Mouse (Mus musculus): ENCODE measurements around the gene 2010300C02Rik.

The 2010300C02Rik gene

DNA sequence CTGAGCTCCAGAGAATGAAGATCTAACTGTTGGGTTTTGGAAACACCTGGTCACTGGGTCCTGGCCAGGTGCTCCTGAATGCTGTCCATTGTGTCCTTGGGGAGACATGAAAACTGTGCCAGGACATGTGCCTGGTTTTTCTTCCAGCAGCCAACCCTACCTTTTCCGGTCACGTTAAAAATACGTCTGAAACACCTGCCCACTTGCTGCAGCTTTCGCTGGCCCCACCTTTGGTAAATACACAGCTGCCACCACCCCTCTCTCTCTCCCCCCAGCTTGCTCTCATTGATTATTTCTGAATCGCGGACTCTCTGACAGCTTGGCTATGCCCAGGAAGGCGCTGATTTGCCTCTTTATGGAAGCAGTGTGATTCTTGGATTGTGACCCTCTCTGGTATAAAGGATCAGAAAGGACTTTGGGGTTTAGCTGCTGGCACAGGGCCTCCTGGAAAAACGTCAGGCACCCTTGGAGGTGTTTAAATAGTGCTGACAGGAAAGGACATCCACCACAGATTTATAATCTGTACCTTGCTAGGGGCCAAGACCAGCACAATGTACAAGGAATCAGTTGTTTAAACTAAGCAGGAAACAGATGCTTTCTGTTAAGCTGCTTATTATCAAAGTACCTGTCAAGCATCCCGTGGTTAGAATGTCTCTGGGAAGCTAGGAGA is 136.0 kb downstream of the 2010300C02Rik start:
- no peak for DNase-seq (ENCODE audit: extremely low read depth, low read depth, low spot score)

DNA sequence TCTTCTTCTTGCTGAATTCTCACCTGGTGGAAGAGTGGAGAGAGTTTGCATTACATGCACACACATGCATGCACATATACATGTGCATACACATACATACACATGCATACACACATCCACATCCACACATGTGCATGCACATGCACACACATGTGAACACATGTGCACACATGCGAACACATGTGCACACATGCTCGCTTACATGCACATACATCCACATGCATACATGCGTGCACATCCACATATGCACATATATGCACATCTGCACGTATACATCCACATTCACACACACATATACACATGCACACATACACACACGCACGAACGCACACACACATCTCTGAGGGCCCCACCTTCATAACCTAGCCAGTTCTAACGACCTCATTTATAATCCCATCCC is 136.7 kb downstream of the 2010300C02Rik start:
- no peak for DNase-seq (ENCODE audit: extremely low read depth, low read depth, low spot score)

DNA sequence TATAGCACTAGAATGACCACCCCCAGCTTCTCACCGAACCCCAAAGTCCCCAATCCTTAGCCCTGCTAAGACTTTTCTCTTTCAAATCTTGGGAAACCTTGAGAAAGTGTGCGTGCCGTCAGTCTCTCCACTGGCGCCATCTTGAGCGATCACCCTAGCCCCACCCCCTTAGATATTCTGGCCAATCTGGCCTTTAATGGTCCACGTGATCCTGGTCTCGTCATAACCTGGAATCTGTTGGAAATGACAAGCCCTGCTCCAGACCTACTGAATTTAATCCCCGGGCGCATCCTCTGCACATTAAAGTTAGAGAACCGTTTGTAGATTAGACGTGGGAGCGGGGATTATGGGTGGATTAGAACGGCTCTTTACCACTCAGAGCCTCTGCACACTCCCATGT is 140.2 kb downstream of the 2010300C02Rik start:
- no peak for DNase-seq (ENCODE audit: extremely low read depth, low read depth, low spot score)

DNA sequence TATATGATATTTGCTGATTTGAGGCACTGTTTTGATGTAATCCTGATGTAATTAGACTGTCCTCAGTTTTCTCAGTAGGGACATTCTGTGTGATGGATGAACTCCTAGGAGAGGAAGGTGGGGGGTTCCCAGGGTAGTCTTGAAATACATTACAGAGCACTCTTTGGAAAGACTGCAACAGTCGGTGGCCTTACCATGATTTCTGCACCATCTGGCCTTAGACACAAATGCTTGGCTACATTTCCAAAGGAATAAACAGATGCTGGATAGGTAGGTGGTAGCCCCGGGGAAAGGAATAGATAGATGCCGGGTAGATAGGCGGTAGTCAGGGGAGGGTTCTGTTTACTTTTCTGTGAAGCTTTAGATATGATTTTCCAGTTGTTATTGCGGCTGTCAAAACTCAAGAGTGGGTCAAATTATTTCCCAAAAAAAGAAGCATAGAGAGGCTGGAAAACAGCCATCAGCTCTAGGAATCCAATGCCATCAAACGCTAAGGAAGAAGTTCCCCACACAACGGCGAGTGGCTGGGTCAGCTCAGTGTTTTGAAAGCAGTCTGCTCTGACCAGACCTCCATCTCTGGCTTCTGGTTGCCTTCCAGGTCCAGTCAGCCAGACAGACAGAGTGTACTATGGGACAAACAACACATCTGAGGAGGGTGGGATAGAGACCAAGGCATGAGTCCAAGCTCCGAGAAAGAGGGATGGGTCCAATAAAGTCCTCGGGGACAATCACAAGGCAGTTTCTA is 147.2 kb downstream of the 2010300C02Rik start:
- no peak for DNase-seq (ENCODE audit: extremely low read depth, low read depth, low spot score)

DNA sequence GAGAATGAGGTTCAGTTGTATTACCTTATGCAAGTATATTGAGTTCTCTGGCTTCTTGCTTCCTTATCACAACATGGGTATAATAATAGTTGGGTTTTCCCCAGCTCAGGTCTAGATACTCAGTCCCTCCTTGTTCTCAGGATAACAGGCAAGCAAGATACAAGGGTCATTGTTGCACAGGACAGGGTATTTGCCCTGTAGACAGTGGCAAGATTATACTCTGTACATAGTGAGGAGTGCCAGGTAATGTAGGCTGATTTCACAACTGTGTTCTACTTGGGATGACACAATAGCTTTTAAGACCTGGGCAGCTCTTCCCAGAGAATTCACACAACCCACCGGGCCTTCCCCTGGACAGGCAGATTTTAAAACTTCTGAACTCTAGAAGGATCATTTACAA is 151.5 kb downstream of the 2010300C02Rik start:
- peak; percentile 80 for DNase-seq (ENCODE audit: extremely low read depth, low read depth, low spot score)

DNA sequence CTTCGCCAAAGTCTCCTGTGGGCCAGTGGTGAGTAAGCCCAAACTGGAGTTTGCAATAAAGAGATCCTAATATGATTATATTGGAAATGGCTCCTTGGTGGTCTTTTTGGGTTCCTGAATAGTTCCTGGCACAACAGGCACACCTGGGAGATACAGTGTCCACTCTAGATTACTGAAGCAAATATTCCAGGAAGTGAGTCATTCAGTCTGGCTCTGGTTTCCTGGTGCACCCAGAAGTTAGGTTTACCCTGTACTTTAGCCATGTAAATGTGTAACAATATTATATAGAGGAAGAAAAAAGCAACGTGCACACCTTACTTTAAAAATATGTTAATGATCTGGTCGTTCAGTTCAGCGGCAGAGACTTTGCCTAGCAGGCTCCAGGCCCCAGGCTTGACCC is 153.1 kb downstream of the 2010300C02Rik start:
- no peak for DNase-seq (ENCODE audit: extremely low read depth, low read depth, low spot score)

DNA sequence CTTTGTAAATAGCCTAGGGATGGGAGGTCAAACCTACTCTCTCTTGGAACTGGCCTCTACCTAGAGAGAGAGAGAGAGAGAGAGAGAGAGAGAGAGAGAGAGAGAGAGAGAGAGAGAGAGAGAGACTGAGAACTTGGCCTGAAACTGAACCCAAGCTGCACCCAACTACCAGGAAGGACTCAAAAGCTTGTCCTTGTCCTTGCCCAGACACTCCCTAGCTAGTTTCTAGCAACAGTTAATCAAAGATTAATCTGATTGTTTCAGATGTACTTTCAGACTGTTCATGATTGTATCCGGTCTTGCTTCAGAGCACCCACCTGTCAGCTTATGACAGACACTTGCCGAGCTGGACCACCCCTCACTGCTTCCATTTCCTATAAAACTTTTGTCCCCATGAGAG is 153.5 kb downstream of the 2010300C02Rik start:
- DNase-seq (ENCODE audit: extremely low read depth, low read depth, low spot score), result no peak

DNA sequence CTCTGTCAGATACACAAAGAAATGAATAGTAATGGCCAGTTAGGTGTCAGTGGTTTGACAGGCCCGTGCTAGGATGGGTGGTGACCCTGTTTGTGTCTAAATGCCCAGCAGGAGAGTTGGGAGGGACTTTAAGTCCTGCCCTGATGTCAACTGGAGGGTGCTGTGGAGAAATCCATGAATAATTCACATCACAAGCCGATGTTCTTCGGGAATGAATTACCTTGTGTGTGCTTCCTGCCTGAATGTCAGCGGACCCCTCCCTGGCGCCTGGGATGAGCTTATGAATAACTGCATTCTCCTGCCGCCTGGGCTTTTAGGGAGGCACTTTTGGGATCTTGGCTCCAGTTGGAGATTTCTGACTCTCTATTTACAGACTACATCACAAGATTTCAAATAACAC is 154.5 kb downstream of the 2010300C02Rik start:
- no peak for DNase-seq (ENCODE audit: extremely low read depth, low read depth, low spot score)

DNA sequence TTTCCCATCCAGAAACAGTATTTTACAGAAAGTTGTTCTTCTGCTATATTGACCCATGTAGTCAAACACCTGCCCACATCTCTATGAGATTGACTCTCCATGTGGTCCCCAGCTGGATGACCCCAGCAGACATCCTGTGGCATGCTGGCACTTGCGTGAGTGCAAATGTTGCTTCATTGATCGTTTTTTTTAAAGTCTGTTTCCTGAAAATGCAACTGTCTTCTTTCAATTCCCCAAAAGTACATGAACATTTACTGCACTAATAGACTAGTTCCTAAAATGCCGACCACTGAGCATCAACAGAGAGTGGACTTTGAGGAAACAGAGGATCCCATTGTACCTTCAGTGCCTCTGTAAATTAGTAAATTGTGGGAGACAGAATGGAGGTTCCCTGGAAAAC is 157.9 kb downstream of the 2010300C02Rik start:
- no peak for DNase-seq (ENCODE audit: extremely low read depth, low read depth, low spot score)
